Mouse (Mus musculus) lung, postnatal 36 days (tissue): Measurements from ENCODE around the gene H2bfm.
"Not testable (repeated sequence)": the region's sequence is repeated elsewhere in the genome, so short reads cannot be mapped to it uniquely, and the experiment has no call there.

Experiments
- DNase-seq: peaks from one replicate; pipeline ENCODE4 v3.0.0; 2022; ENCODE audit warnings: mixed read lengths

H2bfm gene

GRCm38 (mm10) chrX:136927031-136927430 is at the start of gene H2bfm:
Gene H2bfm, plus strand, starts transcription at chrX:136927325.
- DNase-seq: no peak

DNA sequence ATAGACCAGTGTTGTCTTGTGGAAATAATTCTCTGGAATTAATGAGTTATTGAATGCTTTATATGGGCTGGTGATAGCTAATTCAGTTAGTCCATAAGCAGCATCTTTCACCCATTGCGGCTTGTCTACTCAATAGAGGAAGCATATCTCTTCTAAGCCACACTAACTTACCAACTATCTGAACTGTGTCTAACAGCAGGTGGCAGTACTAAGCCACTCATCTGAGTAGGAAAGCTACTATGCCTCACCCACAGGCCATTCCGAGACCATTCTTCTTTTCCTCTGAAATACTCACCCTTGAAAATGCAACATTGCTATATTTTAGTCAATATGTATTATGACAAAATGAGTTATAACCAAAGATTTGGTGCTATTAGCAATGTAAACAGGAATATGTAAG is 31.4 kb upstream of the H2bfm start:
- DNase-seq: peak; percentile 25

DNA sequence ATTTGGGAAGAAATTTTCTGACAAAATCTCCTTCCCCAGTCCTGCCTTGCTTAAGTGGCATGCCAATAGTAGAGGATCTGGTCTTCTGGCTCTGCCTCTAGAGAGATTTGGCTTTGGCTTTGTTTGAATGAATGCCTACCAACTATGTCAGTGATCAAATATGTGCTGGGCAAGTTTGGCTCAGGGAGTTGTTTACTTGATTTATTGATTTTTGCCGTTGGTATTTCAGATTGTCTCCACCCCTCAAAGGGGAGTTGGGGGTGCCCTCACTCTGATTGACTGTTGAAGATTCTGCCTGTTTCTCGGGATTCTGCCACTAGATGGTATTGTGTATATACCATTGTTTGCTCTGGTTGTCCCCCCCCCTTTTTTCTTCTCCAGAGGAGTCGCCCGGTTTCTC is 22.8 kb upstream of the H2bfm start:
- no peak for DNase-seq

DNA sequence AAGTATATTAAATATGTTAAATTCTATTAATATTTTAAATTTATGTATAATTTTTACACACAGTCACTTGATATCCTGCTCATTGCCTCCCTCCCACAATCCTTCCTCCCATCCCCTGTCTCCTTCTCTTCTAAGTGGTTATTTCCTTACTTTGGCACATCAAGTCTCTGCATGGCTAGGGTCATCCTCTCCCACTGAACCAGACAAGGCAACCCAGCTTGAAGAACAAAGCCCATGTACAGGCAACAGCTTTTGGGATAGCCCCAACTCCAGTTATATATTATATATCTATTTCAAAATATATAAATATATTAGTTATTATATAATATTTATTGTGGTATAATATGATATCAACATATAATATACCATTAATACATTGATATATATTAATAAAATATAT is 1.3 kb upstream of the H2bfm start:
- no peak for DNase-seq

DNA sequence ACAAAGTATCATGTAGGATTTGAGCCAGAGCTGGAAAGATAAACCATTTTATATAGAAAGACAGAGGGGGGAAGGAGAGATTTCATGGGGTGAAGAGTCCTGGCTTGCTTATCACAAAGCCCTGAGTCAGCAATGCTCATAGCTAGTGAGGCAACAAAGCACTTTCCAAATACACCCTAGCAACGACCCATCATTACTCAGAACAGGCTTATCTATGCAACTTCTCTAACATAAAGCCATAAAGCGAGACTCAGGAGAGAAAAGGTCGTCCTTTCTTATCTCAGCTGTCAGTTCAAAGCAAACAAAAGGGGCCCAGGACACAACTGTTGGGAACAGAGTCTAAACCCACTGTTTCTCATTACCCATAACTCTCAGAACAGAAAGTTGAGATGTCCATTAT is 10.9 kb downstream of the H2bfm start:
- DNase-seq: no peak

DNA sequence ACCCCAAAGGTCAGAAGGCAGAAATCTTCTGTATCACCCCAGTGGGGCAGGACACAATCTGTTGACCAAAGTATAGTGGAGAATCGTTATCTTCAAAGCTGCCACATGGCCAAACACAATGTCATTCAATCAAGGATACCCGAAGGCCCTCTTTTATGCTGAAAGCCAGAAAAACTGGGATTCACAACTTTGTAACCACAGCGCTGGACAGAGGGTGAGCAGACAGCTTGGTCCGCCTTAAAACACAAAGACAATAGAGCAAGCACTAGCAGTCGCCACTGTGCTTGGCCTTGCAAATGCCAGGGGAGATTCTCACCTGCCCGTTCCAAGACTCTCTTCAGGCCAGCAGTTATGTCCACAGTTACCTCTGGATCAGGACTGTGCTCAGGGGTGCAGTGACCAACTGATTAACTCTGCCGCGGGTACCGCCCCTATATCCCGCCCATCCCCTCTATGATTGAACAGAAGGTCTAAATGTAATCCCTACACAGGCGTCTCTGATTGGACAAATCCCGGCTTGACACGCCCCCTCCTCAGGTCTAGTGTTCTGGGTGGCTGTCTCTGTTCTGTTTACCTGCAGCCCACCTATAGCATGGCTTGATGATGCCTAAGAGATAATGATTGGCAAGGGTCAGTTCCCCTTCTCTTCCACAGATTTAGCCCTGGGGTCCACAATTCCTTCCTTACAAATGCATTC is 30.6 kb downstream of the H2bfm start:
- DNase-seq: peak; percentile 88

DNA sequence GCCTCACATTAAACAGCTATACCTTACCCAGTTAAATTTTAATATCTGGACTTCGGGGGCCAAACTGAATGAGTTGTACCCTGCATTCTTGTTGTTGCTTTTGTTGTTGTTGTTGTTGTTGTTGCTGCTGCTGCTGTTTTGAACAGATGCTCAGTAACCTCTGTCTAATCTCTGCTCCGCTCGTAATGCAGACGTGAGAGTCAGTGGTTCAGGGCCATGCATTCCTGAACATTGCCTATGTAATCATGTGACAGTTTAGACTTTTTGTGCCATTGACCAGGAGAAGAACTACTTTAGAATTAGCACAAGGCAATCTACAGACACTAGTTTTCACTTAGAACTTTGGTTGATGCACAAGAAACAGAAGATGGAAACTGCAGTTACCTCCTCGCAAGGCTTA is 31.2 kb downstream of the H2bfm start:
- not testable (repeated sequence) for DNase-seq

- DNase-seq: peak; percentile 16
These were observed 32.6 kb downstream of the H2bfm start for GRCm38 (mm10) chrX:136959688-136960087.

- not testable (repeated sequence) for DNase-seq
These were observed 48.3 kb downstream of the H2bfm start, which contains the start of gene Tmsb15b2 for GRCm38 (mm10) chrX:136975397-136975796. Gene Tmsb15b2, minus strand, starts transcription at chrX:136975497.

DNA sequence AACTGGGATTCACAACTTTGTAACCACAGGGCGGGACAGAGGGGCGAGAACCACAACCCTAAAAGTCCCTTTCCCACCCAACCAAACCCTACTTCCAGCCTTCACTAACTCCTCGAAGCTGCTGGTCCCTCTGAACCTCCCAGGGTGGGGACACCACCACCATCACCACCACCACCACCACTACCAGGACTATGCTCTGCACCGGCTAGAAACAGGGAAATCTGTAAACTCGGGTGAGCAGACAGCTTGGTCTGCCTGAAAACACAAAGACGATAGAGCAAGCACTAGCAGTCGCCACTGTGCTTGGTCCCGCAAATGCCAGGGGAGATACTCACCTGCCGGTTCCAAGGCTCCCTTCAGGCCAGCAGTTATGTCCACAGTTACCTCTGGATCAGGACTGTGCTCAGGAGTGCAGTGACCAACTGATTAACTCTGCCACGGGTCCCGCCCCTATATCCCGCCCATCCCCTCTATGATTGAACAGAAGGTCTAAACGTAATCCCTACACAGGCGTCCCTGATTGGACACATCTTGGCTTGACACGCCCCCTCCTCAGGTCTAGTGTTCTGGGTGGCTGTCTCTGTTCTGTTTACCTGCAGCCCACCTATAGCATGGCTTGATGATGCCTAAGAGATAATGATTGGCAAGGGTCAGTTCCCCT is 49.4 kb downstream of the H2bfm start, which contains the start of the genes Tmsb15l and Tmsb15b1:
Tmsb15l (minus strand) TSS at position 446 of the 661 bp plus-strand sequence.
Tmsb15b1 (minus strand) TSS at position 451 of the 661 bp plus-strand sequence.
- peak; percentile 77 for DNase-seq
